Mouse (Mus musculus): ENCODE results near the gene Cux1.
A peak's percentile ranks its signal among the peaks of the same experiment; 100 is the strongest.

The Cux1 gene

DNA sequence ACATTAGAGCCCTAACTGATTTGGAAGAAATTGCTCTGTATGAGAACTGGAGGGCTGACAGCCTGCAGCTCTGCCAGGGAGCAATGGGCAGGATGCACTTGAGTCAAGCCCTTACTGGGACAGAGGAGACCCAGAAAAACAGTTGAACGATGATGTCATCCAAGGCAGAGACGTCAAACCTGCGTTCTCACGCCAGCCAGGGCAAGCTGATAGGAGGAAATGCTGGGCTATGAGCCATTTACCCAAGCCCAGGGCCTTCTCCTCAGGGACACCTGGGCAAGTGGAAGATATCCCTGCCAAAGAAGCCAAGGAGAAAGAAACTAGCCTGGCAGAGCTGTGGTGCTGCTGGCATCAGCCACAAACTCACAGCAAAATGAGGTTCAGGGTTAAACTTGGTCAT, 242.8 kb downstream of the Cux1 start:
- DNase-seq (ENCODE audit: low spot score in 2 of 2), result no peak

DNA sequence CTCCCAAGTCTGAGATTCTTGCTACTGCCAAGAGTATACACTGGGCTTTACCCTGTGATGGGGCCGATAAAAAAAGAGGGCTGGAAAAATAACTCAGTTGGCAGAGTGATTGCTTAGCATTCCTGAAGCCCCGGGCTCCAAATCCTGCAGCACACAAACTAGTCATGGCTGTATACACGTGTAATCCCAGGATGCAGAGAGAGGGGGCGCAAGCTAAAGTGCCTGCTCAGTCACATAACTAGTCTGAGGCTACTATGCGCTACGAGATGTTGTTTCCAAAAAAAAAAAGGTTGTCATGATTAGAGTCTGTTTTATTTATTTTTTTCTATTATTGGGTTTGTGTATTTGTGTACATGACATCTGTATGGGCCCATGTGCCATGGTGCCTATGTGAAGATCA, 245.9 kb downstream of the Cux1 start:
- peak in 1 of 2 experiments; percentile 20 for DNase-seq (ENCODE audit: low spot score in 2 of 2)

DNA sequence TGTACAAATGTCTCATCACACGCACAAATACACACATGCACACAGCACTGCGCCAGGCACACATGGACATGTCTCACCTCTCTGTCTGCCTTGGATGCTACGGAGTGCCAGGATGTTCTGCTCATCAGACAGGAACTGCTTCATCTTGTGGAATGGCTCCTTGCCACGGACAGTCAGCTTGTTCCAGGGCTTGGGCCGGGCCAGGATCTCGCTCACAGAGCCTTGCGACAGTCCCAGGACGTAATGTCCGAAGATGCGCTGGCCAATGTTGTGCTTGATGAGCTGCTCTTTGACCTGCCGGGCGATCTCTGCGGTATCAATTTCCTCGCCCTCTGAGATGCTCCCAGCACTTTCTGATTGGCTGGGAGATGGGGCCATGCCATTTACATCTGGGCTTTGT, 254.7 kb downstream of the Cux1 start:
- no peak for DNase-seq (ENCODE audit: low spot score in 2 of 2)

DNA sequence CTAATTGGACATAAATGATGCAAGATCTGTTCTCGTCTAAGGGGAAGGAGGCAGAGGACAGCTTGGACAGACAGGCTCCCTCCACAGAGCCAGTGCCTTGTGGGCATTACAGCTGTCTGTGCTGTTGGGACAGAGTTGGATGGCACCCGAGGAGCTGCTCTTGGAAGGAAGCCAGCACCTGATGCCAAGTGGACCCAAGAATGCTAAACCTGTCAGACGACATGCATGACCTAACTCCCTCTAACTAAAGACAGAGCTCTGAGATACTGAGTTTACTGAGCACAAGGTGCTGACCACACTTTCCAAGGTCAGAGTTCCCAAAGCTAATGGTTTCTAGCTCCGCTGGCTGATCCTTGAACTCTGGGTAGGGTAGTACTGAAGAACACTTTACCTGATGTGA, 255.1 kb downstream of the Cux1 start:
- peak in 1 of 2 experiments; percentile 44 for DNase-seq (ENCODE audit: low spot score in 2 of 2)

DNA sequence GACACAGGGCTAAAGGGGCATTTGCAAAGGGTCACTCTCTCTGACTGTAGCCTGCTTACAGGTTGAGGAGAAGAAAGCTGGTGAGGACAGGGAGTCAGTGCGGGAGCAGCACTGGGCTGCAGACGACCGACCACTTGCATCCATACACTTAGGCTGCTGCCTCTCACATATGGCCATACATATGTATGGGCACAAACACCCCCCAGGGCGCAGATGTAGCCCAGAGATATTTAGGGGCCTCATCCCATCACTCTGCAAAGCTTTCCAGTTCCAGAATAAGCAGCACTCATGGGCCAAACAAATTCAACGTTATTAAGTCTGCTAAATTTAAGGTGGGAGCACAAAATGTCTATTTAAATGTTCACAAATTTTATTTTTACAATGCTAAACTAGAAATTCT, 261.0 kb downstream of the Cux1 start:
- no peak for DNase-seq (ENCODE audit: low spot score in 2 of 2)

DNA sequence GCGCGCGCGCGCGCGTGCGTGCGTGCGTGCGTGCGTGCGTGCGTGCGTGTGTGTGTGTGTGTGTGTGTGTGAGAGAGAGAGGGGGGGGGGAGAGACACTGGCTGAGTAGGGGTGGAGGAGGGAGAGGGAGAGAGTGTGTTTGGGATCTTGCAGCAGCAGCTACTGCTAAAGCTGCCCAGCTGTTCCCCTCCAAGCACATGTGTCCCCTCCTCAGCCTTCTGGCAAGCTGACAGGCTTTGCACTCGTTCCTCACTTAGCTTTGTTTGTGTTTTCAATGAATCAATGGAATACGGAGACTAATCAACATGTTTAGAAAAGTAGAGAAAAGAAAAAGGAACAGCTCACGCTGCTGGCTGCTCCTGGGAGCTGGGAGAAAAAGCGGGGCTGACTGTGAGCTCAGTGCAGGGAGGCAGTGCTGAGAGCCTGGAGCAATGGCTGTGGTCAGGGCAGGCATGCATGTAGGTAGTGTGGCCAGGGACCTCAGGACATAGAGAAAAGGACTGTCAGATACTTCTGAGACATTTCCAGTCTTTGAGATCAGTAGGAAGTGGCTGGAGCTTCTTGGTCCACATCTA, 263.8 kb downstream of the Cux1 start:
- no peak for DNase-seq (ENCODE audit: low spot score in 2 of 2)

DNA sequence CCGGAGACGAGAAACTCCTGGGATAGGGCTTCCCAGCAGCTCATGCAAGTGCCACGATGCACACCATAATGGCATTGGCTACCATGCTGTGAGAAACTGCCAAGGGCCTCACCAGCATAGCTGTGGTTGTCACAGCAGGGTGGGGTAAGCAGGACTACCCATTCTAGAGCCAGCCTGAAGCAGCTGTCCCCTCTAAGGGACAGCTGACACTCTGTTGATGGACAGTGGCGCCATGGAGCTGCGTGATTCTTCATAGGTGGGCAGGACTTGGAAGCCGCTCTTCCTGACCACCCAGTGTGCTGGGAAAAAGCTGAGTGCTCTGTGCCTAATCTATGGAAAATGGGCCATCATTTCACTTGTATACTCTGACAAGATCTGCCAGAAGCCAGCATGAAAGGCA, 266.4 kb downstream of the Cux1 start:
- DNase-seq (ENCODE audit: low spot score in 2 of 2), result no peak

DNA sequence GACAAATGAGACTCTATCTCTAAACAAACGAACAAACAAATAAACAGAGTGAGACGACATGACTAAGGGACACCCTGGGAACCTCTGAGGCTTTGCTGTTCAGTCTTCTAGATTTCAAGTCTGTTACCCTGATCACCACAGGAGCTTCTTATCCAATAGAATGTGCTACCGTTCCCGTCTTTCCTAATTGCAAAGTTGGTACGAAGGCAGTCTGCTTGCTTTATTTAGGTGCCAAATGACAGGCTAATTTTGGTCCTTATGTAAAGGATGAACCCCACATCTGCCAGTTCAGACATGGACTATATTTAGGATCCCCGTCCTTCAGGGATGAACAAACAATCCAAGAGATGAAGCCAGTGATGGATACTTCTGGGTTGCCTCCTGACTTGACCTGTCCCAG, 269.6 kb downstream of the Cux1 start:
- DNase-seq (ENCODE audit: low spot score in 2 of 2), result no peak

DNA sequence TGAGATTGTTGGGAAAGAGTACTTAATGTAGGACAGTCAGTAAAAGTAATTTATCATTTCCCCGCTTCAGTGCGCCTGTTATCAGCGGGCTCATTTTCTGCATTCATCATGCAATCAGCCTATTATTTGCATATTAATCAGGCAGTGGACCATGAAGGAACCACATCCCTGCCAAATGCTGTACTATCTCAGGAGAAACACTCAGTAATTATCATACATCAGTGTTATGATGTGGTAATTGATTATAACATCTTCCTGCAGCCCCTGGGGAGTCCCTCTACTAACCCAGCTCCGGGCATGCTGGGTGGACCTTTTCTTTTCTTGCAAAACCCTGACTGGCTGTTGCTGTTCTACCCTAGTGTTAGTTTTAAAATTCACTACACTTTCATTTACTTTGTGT, 270.4 kb downstream of the Cux1 start:
- DNase-seq (ENCODE audit: low spot score in 2 of 2), result no peak

DNA sequence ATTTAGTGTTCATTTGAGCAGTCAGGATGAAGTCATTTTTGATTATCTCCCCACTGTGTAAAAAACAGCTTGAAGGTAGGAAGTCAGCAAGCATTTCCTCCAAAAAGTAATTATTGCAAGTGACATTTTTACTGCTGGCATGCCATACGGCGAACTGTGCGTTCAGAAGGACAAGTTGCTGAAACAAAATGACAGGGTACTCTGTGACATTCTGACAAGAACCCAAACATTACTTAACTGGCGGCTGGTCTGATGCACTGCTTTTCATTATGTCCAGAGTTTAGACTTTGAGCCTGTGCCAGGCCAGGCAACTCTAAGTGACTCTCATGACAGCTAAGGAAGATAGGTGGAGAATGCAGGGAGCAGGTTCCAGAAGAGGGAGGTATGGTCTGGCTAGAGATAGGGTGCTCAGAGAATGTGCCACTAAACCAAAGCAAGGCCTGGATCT, 274.3 kb downstream of the Cux1 start:
- DNase-seq (ENCODE audit: low spot score in 2 of 2), result no peak

DNA sequence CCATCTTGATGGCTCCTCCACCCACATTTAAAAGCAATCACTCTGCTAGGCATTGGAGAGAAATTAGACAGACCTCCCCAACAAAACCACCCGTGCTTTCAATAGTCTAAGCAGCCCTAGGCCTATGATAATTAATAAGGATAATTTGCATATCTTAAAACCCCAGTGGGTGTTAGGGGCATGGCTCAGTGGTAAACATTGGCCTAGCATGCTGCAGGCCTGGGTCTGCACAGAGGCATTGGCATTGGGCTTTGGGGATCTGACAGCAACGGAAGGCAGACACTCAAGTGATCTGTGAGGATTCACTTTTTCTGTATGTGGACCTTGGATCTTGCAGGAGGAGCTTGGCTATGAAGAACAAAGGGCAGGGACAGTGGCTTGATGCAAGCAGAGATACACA, 274.9 kb downstream of the Cux1 start:
- DNase-seq (ENCODE audit: low spot score in 2 of 2), result no peak

DNA sequence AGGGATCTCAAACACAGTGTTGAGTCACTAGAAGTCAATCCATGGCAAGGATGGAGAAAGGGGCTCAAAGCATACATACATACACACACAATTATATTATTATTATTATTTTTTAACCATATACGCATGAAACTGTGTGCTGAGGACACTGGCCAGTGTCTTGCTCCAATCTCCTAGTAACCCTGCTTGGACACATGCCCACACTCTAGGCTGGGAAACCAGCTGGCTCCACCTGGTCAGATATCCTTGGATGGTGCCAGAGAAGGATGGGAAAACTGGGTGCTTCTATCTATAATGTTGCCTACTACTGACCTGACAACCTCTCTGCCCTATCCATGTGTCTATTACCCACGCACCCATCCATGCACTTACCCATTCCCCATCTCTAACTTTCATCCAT, 275.7 kb downstream of the Cux1 start:
- DNase-seq (ENCODE audit: low spot score in 2 of 2), result no peak

DNA sequence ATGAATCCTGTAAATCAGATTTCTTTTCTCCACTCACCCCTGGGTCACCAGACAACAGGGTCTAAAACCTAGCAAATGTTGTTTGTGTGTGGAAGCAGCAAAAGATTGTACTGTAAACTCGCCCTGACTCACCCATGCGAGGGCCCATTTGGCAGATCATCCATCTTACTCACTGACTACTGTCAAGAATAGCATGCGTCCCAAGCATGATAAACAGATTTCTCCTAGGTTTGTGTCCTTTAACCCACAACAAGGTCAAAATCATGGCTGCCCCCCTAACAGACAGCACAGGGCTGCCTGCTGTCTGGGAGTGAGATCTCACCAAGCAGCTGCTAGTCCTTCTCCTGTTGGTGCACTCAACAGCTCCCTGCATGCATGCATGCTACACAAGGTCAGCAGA, 277.5 kb downstream of the Cux1 start:
- no peak for DNase-seq (ENCODE audit: low spot score in 2 of 2)

DNA sequence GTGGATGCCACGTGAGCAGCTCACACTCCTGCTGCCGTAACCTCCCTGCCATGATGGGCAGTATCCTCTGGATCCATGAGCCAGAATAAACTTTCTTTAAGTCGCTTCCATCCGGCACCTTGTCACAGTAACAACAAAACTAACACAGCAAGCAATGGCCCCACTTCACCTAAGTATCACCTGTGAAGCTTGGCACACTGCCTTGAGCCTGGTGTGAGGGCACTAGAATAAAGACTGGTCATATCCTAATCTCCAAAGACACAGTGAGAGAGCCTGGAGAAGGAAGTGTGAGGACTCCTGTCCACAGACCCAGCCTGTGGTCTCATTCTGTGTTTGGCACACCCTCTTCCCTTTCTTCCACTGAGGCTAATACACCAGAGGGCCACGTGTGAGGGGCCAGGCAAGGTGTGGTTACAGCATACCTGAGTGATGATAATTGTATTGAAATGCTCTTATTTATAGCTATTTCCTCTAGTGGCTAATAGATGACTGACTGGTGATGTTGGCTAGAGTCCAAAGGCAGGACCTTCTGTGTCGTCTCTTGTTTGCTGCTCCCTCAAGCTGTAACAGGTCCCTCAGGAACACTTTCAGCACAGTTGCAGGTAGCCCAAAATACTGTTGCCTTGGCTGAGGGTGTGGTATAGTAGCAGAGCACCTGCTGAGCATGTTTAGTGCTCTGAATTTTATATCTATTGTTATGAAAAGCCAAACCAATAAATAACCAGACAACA, 278.8 kb downstream of the Cux1 start:
- DNase-seq (ENCODE audit: low spot score in 2 of 2), result no peak

DNA sequence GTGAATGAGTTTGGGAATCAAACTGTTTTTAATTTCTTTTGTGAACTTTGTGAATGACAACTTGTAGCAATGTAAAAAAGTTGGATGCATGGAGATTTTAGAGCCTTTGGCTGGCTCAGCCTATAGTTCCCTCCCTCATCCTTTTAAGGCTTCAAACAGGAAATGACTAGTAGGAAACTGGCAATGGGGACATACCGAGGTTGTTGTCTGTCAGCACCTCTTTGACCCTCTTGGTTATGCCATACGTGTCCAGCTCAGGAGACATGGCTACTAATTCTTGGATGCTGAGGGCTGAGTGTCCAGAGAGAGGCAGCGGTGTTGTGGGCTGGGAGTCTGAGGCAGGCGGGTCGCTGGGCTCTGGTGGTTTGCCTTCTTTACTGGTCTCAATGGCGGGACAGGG, 280.7 kb downstream of the Cux1 start:
- no peak for DNase-seq (ENCODE audit: low spot score in 2 of 2)

DNA sequence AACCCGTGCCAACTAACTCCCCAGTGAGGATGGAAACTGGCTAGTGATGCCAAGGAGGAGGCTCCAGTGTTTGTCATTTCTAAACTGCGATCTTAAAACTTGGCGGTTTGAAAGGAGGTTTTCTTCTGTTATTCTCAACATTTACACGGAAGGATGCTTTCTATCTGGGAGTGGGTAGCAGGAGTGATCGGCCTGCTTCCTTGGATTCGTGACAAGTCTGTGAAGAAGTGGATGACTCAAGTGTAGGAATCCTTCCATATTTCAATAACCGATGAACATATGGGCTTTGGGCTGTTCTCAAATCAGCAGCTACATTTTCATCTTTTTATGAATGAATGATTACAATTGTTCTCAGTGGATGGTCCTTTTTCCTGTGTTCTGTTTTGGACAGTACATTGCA, 282.2 kb downstream of the Cux1 start:
- DNase-seq (ENCODE audit: low spot score in 2 of 2), result no peak

DNA sequence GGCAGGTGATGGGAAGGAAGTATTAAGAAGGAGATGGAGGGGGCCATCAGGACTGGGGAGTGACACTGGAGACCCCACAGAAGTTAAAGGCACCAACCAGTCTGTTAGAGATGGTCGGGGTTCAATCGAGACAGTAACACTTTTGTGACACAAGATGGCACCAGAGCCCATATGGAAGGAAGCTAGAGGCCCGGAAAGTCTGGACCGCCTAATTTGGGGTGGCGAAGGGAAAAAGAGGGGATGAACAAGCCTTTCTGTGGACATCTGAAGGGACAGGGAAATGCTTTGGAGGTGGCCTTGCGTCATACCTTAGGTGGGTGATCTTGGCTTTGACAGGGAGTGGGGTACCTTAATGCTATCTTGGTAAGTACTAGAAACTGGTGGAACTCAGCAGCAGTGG, 285.9 kb downstream of the Cux1 start:
- DNase-seq (ENCODE audit: low spot score in 2 of 2), result peak in 1 of 2 experiments; percentile 41

DNA sequence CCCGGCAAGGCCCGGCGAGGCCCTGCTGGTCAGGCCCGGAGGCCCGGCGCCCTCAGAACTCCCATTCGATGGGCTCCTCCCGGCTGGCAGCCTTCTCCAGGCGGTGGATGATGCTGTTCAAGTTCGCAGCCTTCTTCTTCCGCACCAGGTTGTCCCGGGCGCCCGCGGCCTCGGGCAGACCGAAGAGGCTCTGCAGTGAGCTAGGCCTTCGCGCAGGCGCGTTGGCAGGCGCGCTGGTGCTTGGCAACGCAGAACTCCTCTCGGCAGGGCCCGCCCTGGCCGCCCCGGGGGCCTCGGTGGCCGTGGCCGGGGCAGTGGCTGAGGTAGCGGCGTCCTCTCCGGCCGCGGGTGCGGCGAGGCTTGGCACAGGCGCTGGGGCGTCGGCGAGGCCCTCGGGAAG, 292.6 kb downstream of the Cux1 start:
- no peak for DNase-seq (ENCODE audit: low spot score in 2 of 2)

DNA sequence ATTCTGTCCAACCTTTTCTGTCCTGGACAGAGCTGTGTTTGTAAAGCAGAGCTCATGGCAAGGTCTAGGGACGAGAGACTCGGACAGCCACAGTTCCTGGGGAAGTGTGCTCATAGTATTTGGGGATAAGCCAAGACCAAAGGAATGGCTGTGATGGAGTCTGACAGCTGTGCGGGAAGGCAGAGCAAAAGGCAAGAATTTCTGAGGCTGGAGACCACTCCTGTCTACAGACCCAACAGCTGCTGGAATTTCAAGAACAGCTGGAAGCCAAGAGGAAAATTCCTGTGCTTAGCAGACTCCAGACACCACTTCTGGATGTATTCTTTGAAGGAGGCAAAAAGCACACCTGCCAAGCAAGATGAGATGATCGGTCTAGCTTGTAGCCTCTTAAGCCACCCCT, 297.4 kb downstream of the Cux1 start:
- no peak for DNase-seq (ENCODE audit: low spot score in 2 of 2)

DNA sequence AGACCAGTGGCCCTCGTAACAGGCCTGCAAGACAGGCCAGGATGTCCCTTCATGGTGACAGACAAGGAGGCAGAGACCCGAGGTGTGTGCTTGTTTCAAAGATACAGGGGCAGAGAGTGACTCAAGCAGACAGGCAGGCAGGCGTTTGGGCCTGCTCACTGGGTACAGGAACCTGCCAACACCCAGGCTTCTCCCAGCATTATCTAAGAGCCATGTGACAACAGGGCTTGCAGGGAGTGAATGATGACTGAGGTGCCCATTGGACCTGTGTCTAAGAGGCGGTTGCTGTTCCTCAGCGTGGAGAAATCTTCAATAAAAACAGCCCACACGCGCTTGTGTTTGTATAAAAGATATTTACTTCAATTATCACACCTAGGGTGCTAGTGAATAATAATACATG, 301.2 kb downstream of the Cux1 start:
- no peak for DNase-seq (ENCODE audit: low spot score in 2 of 2)

DNA sequence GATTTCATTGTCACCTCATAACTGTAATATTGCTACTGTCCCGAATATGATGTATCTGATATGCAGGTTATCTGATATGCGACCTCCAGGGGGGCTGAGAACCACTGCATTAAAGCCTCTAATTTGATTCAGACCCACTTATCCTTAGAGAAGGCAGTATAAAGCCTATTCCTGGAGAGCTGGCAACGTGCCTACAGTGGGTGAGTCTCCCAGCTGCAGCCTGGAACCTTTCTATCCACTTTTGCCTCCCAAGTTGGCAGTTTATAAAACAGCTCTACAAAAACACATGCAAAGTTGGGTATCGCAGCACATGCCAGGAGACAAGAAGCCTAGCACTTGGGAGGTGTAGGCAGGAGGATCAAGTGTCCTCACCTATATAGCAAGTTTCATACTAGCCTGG, 303.9 kb downstream of the Cux1 start:
- no peak for DNase-seq (ENCODE audit: low spot score in 2 of 2)

DNA sequence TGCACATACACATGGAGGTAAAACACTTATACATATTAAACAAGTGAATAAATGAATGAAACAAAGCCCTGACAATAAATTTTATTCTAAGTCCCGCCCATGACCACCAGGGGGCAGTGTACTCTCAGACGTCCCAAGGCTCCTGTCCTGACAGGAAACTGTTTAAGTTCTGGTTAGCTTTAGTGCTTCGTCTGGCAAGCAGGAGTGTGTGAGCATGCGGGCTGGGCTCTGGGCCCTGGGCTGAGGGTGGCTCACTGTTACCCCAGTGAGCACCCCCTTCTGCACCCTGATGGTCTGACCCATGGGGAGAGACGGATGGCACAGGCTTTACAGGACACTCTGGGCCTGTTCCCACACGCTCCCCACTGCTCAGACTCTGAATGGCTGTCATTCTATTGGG, 308.4 kb downstream of the Cux1 start:
- peak in 1 of 2 experiments; percentile 69 for DNase-seq (ENCODE audit: low spot score in 2 of 2)

DNA sequence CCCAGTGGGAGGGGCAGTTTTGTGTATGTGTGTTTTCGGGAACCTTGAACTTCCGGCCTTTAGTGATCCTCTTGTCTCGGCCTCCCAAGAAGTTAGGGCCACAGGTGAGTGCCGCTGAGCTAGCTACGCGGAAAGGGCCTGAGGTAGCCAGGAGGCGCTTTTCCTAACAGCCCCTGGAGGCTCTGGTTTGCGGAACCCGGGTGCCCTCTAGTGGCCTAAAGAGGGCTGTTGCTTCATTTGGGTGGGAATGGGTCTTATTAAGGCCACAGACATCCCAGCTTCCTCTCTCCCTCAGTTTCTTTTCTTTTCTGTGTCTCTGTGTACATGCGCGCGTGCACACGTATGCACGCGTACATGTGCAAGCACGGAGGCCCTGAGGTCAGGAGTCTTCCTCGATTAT, 314.4 kb downstream of the Cux1 start:
- DNase-seq (ENCODE audit: low spot score in 2 of 2), result peak; percentile 59 to 81

DNA sequence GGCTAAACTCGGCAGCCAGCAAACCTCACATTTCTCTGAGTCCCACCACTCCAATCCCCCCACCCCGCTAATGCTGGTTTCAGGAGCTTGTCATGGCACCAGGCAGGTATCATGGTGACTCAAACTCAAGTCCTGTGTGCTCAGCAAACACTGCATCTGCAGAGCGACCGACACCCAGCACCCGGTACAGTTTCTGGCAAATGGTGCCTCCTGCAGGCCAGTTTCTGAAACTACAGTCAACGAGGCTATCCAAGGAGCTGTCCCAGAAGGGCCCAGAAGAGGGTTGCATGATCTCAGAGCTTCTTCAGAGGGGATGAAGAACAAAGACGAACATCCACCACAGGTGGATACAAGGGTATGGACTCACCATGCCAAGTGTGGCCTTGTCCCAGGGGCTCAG, 316.3 kb downstream of the Cux1 start:
- peak in 1 of 2 experiments; percentile 37 for DNase-seq (ENCODE audit: low spot score in 2 of 2)
